Mouse (Mus musculus): ENCODE data around the gene Fcrls. TPM values are rescaled to one million over a fixed set of nuclear protein-coding genes. Genes with fewer than 3 reads are reported as not detected.

Gene Fcrls
- total RNA-seq (2015; ENCODE audit: low replicate concordance) (not detected in 2 replicates), total RNA-seq (2017; ENCODE audit: low replicate concordance) (not detected in 2 replicates)

GRCm38 (mm10) chr3:87263436-87263835, at the start of gene Fcrls:
Gene Fcrls, minus strand, starts transcription at chr3:87263738.
- no peak for ATAC-seq (replicated peaks; ENCODE audit: low FRiP score, poor library complexity, severe bottlenecking)

DNA sequence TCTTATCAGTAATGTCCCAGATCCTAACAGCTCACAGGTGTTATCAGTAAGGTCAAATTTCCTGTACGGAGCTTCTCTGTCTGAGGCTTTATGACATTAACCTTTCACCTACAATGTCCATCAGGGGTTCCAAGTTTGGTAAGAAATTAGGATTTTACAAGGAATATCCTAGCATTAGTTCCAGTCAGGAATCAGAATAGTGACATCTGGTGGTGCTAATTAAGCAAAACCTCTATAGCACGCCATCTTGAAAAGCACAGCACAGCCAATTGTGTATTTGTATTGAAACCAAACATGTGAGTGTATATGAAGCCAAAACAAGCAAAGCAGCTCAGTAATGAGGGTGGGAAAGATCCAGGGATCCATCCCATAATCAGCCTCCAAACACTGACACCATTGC, 46.4 kb upstream of the Fcrls start:
- ATAC-seq (replicated peaks; ENCODE audit: low FRiP score, poor library complexity, severe bottlenecking), result no peak

DNA sequence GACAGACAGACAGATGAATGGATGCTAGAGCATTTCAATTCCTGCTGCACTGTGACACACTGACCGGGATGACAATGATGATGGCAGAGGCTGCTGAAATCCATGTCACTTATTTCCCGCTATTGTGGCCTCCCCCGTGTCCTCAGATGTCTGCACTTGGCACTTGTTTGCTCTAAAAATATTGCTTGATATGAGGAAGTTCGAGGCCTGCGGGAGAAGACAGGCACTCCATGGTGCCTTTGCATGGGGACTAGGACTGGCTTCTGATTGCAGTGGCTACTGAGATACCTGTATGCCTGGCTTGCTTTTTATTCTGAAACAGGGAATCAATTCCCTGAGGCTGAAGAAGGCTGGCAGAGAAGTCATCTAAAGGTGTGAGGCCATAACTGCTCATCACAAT, 36.4 kb upstream of the Fcrls start:
- no peak for ATAC-seq (replicated peaks; ENCODE audit: low FRiP score, poor library complexity, severe bottlenecking)

- no peak for ATAC-seq (replicated peaks; ENCODE audit: low FRiP score, poor library complexity, severe bottlenecking)
These were observed 10.8 kb upstream of the Fcrls start for GRCm38 (mm10) chr3:87274372-87274771.

DNA sequence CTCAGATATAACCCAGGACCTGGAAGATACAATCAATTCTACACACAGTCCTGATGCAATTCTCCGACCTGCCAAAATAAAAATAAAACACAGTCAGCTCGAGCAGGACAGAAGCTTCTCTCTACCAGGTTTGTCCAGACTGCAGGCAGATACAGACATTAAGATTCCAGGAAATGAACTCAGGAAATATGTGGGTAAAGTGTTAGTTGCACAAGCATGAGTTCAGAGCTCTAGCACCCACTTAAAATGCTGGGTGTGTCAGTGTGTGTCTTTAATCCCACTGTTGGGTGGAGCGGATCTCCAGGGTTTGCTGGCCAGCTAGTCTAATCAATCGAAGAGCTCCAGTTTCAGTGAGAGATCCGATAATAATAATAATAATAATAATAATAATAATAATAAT, 3.0 kb upstream of the Fcrls start:
- ATAC-seq (replicated peaks; ENCODE audit: low FRiP score, poor library complexity, severe bottlenecking), result no peak

GRCm38 (mm10) chr3:87255239-87255638, 8.3 kb downstream of the Fcrls start:
- no peak for ATAC-seq (replicated peaks; ENCODE audit: low FRiP score, poor library complexity, severe bottlenecking)

GRCm38 (mm10) chr3:87249571-87249970, 14.0 kb downstream of the Fcrls start:
- no peak for ATAC-seq (replicated peaks; ENCODE audit: low FRiP score, poor library complexity, severe bottlenecking)

- ATAC-seq (replicated peaks; ENCODE audit: low FRiP score, poor library complexity, severe bottlenecking), result no peak
These were observed 16.2 kb downstream of the Fcrls start for GRCm38 (mm10) chr3:87247292-87247691.

DNA sequence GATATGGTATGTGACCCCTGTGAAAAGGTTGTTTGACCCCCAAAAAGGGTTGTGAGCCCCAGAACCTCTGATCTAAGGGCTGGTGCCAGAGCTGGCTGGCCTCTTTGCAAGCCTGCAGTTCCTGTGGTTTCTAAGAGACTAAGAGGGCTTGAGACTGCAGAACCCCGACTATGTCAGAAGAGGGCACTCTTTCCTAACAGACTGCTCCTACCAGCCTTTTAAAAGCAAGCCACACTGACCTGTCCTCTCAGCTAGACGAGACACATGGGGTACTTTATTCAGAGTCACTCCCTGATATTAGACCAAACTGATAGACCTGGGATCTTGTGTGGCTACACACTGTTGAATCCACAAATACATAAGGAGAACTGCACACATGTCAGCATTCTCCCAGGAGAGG, 19.9 kb downstream of the Fcrls start:
- no peak for ATAC-seq (replicated peaks; ENCODE audit: low FRiP score, poor library complexity, severe bottlenecking)

DNA sequence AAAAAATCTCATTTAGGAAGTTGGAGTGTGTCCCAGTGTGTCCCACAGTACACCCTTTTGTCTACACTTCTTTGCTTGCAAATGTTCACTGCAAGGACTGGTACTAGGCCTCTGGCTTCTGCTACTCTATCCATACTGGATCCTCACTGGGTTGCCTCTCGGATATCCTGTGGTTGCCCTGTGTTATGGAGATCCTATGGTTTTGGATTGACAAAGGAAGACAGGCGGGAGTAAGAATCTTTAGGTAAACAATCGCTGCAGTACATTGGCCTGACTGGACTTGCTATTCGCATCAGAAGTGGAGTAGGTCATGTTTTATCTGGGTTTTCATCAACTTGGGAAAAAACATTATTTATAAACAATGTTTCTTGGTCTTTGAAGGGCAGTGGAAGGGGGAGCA, 22.6 kb downstream of the Fcrls start:
- no peak for ATAC-seq (replicated peaks; ENCODE audit: low FRiP score, poor library complexity, severe bottlenecking)

DNA sequence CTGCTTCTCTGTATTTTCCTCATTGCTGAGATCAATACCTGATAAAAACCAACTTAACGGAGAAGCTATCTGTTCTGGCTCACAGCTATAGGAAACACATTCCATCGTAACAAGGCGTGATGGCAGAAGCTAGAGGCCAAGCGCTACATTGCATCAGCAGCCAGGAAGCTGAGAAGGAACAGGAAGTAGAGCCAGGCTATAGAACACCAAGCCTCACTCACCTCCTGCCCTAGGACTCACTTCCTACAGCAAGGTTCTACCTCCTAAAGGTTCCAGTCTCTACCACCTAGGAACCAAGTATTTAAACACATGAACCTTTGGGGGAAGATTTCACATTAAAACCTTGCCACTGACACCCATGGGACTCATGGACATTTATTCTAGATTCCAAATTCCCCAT, 39.9 kb downstream of the Fcrls start:
- ATAC-seq (replicated peaks; ENCODE audit: low FRiP score, poor library complexity, severe bottlenecking), result no peak

DNA sequence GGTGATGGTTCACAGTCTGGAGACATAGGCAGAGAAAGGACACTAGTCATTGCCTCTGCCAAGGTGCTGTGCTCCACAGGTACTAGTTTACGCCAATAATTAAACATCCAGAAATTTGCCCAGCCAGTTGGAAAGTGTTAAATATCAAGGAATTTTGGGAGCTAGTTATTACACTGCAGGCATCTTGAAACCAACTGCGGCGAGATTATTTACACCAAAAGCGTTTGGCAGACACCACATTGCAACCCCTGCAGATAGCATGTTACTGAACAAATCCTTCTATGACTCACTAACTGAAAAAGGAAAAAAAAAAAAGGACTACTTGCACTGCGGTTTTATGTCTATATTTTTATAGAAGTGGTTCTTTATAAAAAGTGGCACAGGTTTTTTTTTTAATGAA, 41.2 kb downstream of the Fcrls start:
- no peak for ATAC-seq (replicated peaks; ENCODE audit: low FRiP score, poor library complexity, severe bottlenecking)

DNA sequence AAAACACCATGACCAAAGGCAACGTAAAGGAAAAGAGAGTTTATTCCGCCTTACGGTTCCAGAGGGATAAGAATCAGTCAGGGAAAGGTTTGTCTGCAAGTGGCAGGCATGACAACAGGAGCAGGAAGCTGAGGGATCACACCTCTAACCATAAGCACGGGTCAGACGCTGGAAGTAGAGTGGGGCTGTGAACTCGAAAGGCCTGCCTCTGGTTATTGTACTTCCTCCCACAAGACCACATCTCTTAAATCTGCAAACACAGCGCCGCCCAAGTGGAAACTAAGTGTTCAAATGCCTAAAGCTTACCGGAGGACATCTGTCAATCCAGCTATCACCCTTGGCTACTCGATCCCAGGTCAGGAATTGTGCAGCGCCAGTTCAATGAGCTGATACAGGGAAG, 48.4 kb downstream of the Fcrls start:
- ATAC-seq (replicated peaks; ENCODE audit: low FRiP score, poor library complexity, severe bottlenecking), result no peak

DNA sequence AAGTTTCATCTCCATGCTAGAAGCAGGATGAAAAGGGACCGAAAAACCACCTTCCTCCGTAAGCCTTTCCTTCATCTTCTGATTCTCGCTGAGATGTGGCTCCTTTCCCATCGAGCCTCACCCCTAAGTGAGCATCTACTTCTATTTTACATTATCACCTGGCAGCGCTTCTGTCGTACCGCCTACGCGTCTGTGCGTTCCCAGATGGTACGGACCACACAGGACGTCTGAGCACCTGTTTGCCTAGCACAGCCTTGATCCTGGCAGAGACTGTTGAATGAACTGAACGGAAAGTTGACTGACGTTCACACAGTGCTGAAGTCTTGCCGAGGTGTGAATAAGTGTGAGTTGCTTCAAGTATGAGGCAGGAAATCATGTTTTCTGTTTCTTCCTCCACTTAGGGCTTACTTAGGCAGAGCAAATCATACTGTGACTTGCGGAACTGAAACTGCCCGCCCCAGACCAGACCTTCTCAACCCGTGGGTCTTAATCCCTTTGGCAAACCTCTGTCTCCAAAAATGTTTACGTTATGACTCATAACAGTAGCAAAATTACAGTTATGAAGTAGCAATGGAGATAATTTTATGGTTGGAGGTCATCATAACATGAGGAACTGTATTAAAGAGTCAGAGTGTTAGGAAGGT, 49.2 kb downstream of the Fcrls start:
- ATAC-seq (replicated peaks; ENCODE audit: low FRiP score, poor library complexity, severe bottlenecking), result no peak

DNA sequence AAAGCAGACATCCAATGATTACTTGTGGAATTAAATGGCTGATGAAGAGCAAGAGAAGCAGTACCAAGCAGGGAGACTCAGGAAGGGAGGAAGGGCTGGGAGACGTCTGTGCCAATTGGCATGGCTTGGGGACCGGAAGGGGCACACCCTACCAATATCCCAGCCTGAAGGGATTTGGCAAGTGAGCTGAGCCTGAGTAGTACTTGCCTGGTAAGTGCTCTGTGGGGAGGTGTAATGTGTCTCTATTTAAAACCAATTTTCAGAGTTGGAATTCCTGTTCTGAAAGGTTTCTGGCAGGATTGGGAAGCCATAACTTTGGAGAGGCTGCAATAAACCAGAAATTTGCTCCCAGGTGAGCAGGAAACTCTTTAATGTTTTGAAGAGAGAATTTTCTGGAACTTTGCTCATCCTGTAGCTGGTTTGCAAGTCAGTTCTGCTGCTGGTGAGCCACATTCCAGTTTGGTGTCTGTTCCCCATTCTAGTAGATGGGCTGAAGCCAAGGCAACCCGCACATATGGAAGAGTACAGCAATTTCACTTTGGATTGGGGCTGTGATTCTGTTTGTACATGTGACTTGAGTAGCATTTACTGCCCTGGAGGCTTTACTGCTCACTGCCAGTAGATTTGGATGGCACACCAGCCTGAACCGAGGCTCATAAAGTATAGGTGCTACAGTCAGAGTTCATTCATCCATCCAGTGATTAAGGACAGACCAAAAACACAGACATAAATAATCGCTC, 57.0 kb downstream of the Fcrls start:
- no peak for ATAC-seq (replicated peaks; ENCODE audit: low FRiP score, poor library complexity, severe bottlenecking)

Other genes starting within 250 kb of the Fcrls start
- gene Kirrel, start 89.0 kb downstream of the Fcrls start, total RNA-seq (2015; ENCODE audit: low replicate concordance), result not detected in 2 replicates
- gene Kirrel, start 89.0 kb downstream of the Fcrls start, total RNA-seq (2017; ENCODE audit: low replicate concordance), result not detected in 2 replicates
- gene Cd5l, start 94.1 kb upstream of the Fcrls start, total RNA-seq (2015; ENCODE audit: low replicate concordance), result 17.7 and 18.9 TPM in 2 replicates
- gene Cd5l, start 94.1 kb upstream of the Fcrls start, total RNA-seq (2017; ENCODE audit: low replicate concordance), result 34.0 and 34.9 TPM in 2 replicates
- 5.0 and 9.7 TPM in 2 replicates for gene Fcrl1, start 112.6 kb upstream of the Fcrls start, total RNA-seq (2015; ENCODE audit: low replicate concordance)
- gene Fcrl1, start 112.6 kb upstream of the Fcrls start, total RNA-seq (2017; ENCODE audit: low replicate concordance), result 0.08 and 0.64 TPM in 2 replicates
- 1.1 TPM in 1 of 2 replicates, not detected in the other for gene Fcrl5, start 172.0 kb upstream of the Fcrls start, total RNA-seq (2015; ENCODE audit: low replicate concordance)
- 0.08 TPM in 1 of 2 replicates, not detected in the other for gene Fcrl5, start 172.0 kb upstream of the Fcrls start, total RNA-seq (2017; ENCODE audit: low replicate concordance)